22 mouse cellular contexts compared by ENCODE assay signal in genomic region chr7:132756325-132756724, GRCm38 (mm10). TPM values are rescaled to one million over a fixed set of nuclear protein-coding genes. Genes with fewer than 3 reads are reported as not detected.
DNase-seq lines count a peak whose midpoint lies in the region; ATAC-seq and TF ChIP-seq lines count a peak whose summit lies in the region.
"Had no signal": no experiment of that assay in that cellular context is flagged by ENCODE, and none has a peak within 500 bp of the region (broad histone marks: within the 10 kb centered on the region; RNA-seq: fewer than 3 reads in every experiment).

No protein-coding gene starts in this region.

- H3K9me3 ChIP-seq in forebrain, embryonic 10.5 days: no peaks in the 10 kb centered on the region
- no peaks in the 10 kb centered on the region for H3K9me3 ChIP-seq in forebrain, embryonic 12.5 days
- no peaks in the 10 kb centered on the region for H3K9me3 ChIP-seq in stomach, embryonic 16.5 days (replicated peaks; ENCODE audit: control insufficient read depth, low read length)
- H3K9me3 ChIP-seq in midbrain, embryonic 16.5 days (replicated peaks; ENCODE audit: control insufficient read depth, low read length, poor library complexity, severe bottlenecking): no peaks in the 10 kb centered on the region
- H3K9me3 ChIP-seq: embryonic facial prominence, embryonic 15.5 days; G1E; heart, embryonic 12.5 days; hindbrain, embryonic 15.5 days had no signal

- H3K4me3 ChIP-seq in forebrain, embryonic 10.5 days: no peak overlapping the region
- H3K4me3 ChIP-seq in forebrain, embryonic 12.5 days (replicated peaks): no peak overlapping the region
- no peak overlapping the region for H3K4me3 ChIP-seq in stomach, embryonic 16.5 days (replicated peaks; ENCODE audit: low read length)
- H3K4me3 ChIP-seq in kidney, adult 2 months (ENCODE audit: insufficient read depth, low read depth, low read length): no peak overlapping the region
- H3K4me3 ChIP-seq in midbrain, embryonic 16.5 days (ENCODE audit: low read depth, low read length): no peak overlapping the region
- H3K4me3 ChIP-seq: embryonic facial prominence, embryonic 15.5 days; erythroblast, embryonic 14.5 days; heart, embryonic 12.5 days; hindbrain, embryonic 15.5 days had no signal

- no peaks in the 10 kb centered on the region for H3K27me3 ChIP-seq in forebrain, embryonic 10.5 days (ENCODE audit: poor library complexity, severe bottlenecking)
- H3K27me3 ChIP-seq in forebrain, embryonic 12.5 days: no peaks in the 10 kb centered on the region
- no peaks in the 10 kb centered on the region for H3K27me3 ChIP-seq in stomach, embryonic 16.5 days (ENCODE audit: control insufficient read depth, insufficient read depth, low read length)
- H3K27me3 ChIP-seq in kidney, adult 2 months (replicated peaks; ENCODE audit: control insufficient read depth, insufficient read depth, low read length): no peaks in the 10 kb centered on the region
- H3K27me3 ChIP-seq in midbrain, embryonic 16.5 days (ENCODE audit: control insufficient read depth, insufficient read depth, low read depth, low read length): no peaks in the 10 kb centered on the region
- H3K27me3 ChIP-seq: embryonic facial prominence, embryonic 15.5 days; heart, embryonic 12.5 days; hindbrain, embryonic 15.5 days had no signal

- no peak overlapping the region for H3K9ac ChIP-seq in forebrain, embryonic 12.5 days
- H3K9ac ChIP-seq in stomach, embryonic 16.5 days (ENCODE audit: low read length): 0 out of 2 replicates have a peak overlapping the region, but pooled peaks have one; percentile 9
- H3K9ac ChIP-seq in midbrain, embryonic 16.5 days (ENCODE audit: low read depth, low read length): no peak overlapping the region
- H3K9ac ChIP-seq: embryonic facial prominence, embryonic 15.5 days; heart, embryonic 12.5 days; hindbrain, embryonic 15.5 days had no signal

- no peak for TF ChIP-seq CTCF in kidney, adult 2 months (conservative IDR thresholded peaks at IDR 0.05; ENCODE audit: insufficient read depth, insufficient read length, low read depth, low read length)

- no peak overlapping the region for H3K4me2 ChIP-seq in forebrain, embryonic 12.5 days
- H3K4me2 ChIP-seq in stomach, embryonic 16.5 days (ENCODE audit: low read depth, low read length): no peak overlapping the region
- H3K4me2 ChIP-seq in midbrain, embryonic 16.5 days (ENCODE audit: low read length): no peak overlapping the region
- H3K4me2 ChIP-seq: embryonic facial prominence, embryonic 15.5 days; heart, embryonic 12.5 days; hindbrain, embryonic 15.5 days had no signal

- ATAC-seq in forebrain, embryonic 12.5 days (ENCODE audit: low FRiP score): no peak
- peak; percentile 57 for ATAC-seq in stomach, embryonic 16.5 days (ENCODE audit: insufficient read depth, low FRiP score)
- no peak for ATAC-seq in midbrain, embryonic 16.5 days
- ATAC-seq: CD4-positive, CD25-positive, alpha-beta regulatory T cell, adult 4 months; forebrain, embryonic 16.5 days had no signal

- peaks cover 82% of the 10 kb centered on the region for H3K36me3 ChIP-seq in forebrain, embryonic 10.5 days (replicated peaks)
- H3K36me3 ChIP-seq in forebrain, embryonic 12.5 days (replicated peaks): peaks cover 43% of the 10 kb centered on the region
- H3K36me3 ChIP-seq in stomach, embryonic 16.5 days (ENCODE audit: control insufficient read depth, insufficient read depth, low read length): no peaks in the 10 kb centered on the region; the same call in 1 of the 2 replicates
- peaks cover 3% of the 10 kb centered on the region for H3K36me3 ChIP-seq in kidney, adult 2 months (ENCODE audit: control insufficient read depth, insufficient read depth, low read length)
- no peaks in the 10 kb centered on the region for H3K36me3 ChIP-seq in midbrain, embryonic 16.5 days (ENCODE audit: control insufficient read depth, insufficient read depth, low read length)
- H3K36me3 ChIP-seq: hindbrain, embryonic 15.5 days had no signal

- TF ChIP-seq POLR2A in kidney, adult 2 months (IDR thresholded peaks at IDR 0.05; ENCODE audit: low read depth, low read length): no peak

- DNase-seq in forebrain, embryonic 10.5 days (ENCODE audit: extremely low spot score, low spot score): no peak
- peak; percentile 37 for DNase-seq in thymus, postnatal 0 days (ENCODE audit: low spot score)
- DNase-seq in thymus, adult 18-20 months: no peak
- no peak for DNase-seq in kidney, adult 2 months
- DNase-seq: adrenal gland, postnatal 10 days; B cell, adult 2 months; cerebellum, adult 11 months; cerebellum, adult 8-10 months; cerebellum, postnatal 14 days; embryo, embryonic 11 days; gastrocnemius, postnatal 14 days; heart, postnatal 36 days had no signal

- peaks cover 23% of the 10 kb centered on the region for H3K4me1 ChIP-seq in forebrain, embryonic 10.5 days
- H3K4me1 ChIP-seq in forebrain, embryonic 12.5 days: peaks cover 26% of the 10 kb centered on the region
- peaks cover 16% of the 10 kb centered on the region for H3K4me1 ChIP-seq in stomach, embryonic 16.5 days (ENCODE audit: control insufficient read depth, insufficient read depth, low read length)
- H3K4me1 ChIP-seq in kidney, adult 2 months (ENCODE audit: control insufficient read depth, insufficient read depth, low read length): peaks cover 17% of the 10 kb centered on the region
- no peaks in the 10 kb centered on the region; the same call in 1 of the 2 replicates for H3K4me1 ChIP-seq in midbrain, embryonic 16.5 days (ENCODE audit: control insufficient read depth, insufficient read depth, low read length)

- peak overlapping the region; percentile 20; the same call in 1 of the 2 replicates for H3K27ac ChIP-seq in forebrain, embryonic 10.5 days
- no peak overlapping the region for H3K27ac ChIP-seq in forebrain, embryonic 12.5 days
- H3K27ac ChIP-seq in stomach, embryonic 16.5 days (ENCODE audit: low read length): no peak overlapping the region
- no peak overlapping the region for H3K27ac ChIP-seq in kidney, adult 2 months (ENCODE audit: insufficient read depth, low read depth, low read length)
- H3K27ac ChIP-seq in midbrain, embryonic 16.5 days (ENCODE audit: low read length): no peak overlapping the region
- H3K27ac ChIP-seq: embryonic facial prominence, embryonic 15.5 days; hindbrain, embryonic 15.5 days had no signal

- 90% methylated on average over 5 of the region's 5 CpGs for WGBS in forebrain, embryonic 10.5 days
- 94% methylated on average over 5 of the region's 5 CpGs for WGBS in forebrain, embryonic 12.5 days
- WGBS in stomach, embryonic 16.5 days: 85% methylated on average over 5 of the region's 5 CpGs
- 84% methylated on average over 5 of the region's 5 CpGs for whole genome bisulfite sequencing in kidney, adult 2 months
- WGBS in midbrain, embryonic 16.5 days: 94% methylated on average over 5 of the region's 5 CpGs

RNA-seq across cellular contexts. Expression of gene Fam53b, which starts 57.4 kb away (rescaled TPM):
- polyA plus RNA-seq in forebrain, embryonic 10.5 days (2016; fragmentation: Nextera tagmentation; extraction: Ambion mirVana): 39.4 and 39.5 TPM in 2 replicates
- 41.7 and 47.7 TPM in 2 replicates for polyA plus RNA-seq in forebrain, embryonic 12.5 days (2016; fragmentation: Nextera tagmentation; extraction: Ambion mirVana)
- polyA plus RNA-seq in thymus, postnatal 0 days (2015; fragmentation: Nextera tagmentation; extraction: Ambion mirVana): 30.5 and 37.7 TPM in 2 replicates
- polyA plus RNA-seq in stomach, embryonic 16.5 days (2015; fragmentation: Nextera tagmentation; extraction: Ambion mirVana): 15.1 and 17.4 TPM in 2 replicates
- 29.3 and 31.1 TPM in 2 replicates for polyA plus RNA-seq in kidney, adult 2 months (2012; rRNA removed)
- 13.2 and 13.6 TPM in 2 replicates for polyA plus RNA-seq in midbrain, embryonic 16.5 days (2015; fragmentation: Nextera tagmentation; extraction: Ambion mirVana)
